Mouse (Mus musculus): ENCODE measurements at regions not wholly inside any gene's neighbourhood (a gene's known extent, or its start where the extent isn't known, plus 50 kb on each side); places are given as distances from the start of the nearest gene placed in this dataset.

DNA sequence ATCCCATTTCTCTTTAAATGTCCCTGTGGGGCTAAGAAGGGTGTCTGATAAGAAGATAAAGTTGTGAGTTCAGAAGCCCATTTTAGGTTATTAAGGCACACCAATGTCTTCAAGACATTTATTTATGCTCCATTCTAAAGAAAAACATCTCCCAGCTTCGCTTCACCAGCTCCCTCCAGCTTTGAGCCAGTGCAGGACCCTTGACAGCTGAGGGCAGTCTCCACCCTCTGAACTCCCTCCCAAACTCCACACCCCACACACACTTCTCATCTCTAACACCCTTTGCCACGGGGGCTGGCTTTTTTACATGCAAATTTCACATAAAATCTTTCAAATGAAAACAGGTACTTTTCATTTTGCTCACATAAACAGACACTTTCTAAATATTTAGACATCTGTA, 527.3 kb downstream of the Insc start:
- in situ Hi-C loops (cut with MboI; ENCODE audit: low sequenced_read_pairs) = no loop called here

DNA sequence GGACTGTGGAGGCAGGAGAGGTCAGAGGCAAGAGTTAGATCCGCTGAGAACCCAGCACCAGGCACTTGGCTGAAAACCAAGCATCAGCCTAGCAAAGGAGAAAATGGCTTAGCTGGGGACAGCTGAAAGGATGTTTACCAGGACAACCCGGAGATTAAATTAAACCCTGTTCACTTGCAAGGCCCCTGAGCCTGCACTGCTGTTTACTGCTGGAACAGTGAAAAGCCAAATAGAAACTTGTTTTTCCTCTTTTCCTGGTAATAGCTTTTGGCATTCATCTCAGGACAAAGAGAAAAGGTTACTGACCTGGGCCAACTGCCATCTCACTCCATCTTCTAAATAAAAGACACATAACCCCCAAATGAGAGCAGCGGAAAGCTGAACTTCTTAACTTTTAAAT, 531.3 kb downstream of the Insc start:
- in situ Hi-C loops (cut with MboI; ENCODE audit: low sequenced_read_pairs) = no loop called here

- in situ Hi-C loops (cut with MboI; ENCODE audit: low sequenced_read_pairs) = no loop called here
These were observed 547.4 kb downstream of the Insc start for GRCm38 (mm10) chr7:115290801-115291417.

GRCm38 (mm10) chr7:115294655-115295230, 551.2 kb downstream of the Insc start:
- in situ Hi-C loops (cut with MboI; ENCODE audit: low sequenced_read_pairs) = no loop called here

- in situ Hi-C loops (cut with MboI; ENCODE audit: low sequenced_read_pairs) = no loop called here
These were observed 556.7 kb downstream of the Insc start for GRCm38 (mm10) chr7:115300241-115300640.

- in situ Hi-C loops (cut with MboI; ENCODE audit: low sequenced_read_pairs) = no loop called here
These were observed 564.9 kb downstream of the Insc start for GRCm38 (mm10) chr7:115308377-115308776.

DNA sequence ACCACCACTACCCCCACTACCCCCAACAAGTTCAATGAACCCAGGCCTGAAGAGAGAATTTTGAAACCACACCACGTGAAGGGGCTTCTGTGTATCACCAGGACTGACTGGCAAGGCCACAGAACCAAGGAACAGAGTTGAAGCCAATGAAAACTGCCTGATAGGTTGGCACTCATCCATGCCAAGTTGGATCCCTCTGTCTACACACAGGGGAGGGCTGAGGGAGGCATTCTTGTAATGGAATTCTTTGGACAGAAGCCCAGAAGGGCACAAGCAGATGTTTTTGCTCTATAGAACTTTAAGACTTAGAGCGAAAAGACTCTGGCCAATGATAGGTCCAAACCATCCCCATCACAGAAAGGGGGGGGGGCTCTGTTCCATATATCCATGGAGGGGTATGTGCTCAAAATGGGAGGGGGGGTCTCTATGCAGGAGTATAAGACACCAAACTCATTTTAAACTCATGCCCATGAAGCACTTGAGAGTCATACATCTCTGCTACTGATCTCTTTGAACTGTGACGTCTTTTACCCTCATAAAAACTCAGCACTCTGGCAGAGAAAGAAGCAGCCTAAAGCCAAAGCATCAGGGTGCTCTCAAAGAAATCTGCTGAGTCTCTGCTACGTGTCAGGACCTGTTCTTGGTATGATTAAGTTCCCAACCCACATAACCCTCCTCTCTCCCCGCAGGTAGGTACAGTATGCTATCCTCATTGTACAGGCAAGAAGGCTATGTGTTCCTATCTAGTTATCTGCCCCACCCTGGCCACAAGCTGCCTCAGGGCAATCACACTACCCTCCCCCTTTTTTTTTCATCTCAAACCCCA, 567.1 kb downstream of the Insc start:
- in situ Hi-C loops (cut with MboI; ENCODE audit: low sequenced_read_pairs) = no loop called here

- in situ Hi-C loops (cut with MboI; ENCODE audit: low sequenced_read_pairs) = no loop called here
These were observed 576.0 kb downstream of the Insc start for GRCm38 (mm10) chr7:115319504-115319903.

- in situ Hi-C loops (cut with MboI; ENCODE audit: low sequenced_read_pairs) = no loop called here
These were observed 579.5 kb downstream of the Insc start for GRCm38 (mm10) chr7:115322989-115323388.

GRCm38 (mm10) chr7:115328300-115328699, 584.8 kb downstream of the Insc start:
- in situ Hi-C loops (cut with MboI; ENCODE audit: low sequenced_read_pairs) = no loop called here

- in situ Hi-C loops (cut with MboI; ENCODE audit: low sequenced_read_pairs) = no loop called here
These were observed 588.2 kb downstream of the Insc start for GRCm38 (mm10) chr7:115331698-115332097.

DNA sequence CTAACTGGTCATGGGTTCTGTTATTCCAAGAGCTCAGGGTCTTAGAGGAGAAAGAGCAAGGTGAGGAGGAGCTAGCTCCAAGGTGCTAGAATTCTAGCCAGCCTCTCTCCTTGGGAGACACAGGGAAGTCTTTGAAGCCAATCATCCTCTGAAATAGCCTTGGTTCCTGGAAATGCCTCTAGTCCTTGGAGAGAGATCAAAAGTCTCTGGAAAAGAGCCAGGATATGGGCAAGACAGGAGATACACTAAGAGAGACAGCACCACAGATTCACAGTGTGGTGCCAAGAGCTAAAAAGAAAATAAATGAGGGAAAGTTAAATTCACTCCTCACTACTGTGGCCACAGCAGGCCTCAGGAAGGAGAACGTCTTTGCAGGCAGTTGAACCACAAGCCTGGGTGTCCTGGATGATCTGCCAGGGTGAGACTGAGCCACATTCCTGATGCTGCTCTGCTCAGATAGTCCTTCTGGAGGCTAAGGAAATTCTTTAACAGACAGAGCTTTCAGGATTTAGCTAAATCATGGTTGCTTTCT, 589.6 kb downstream of the Insc start:
- in situ Hi-C loops (cut with MboI; ENCODE audit: low sequenced_read_pairs) = no loop called here

DNA sequence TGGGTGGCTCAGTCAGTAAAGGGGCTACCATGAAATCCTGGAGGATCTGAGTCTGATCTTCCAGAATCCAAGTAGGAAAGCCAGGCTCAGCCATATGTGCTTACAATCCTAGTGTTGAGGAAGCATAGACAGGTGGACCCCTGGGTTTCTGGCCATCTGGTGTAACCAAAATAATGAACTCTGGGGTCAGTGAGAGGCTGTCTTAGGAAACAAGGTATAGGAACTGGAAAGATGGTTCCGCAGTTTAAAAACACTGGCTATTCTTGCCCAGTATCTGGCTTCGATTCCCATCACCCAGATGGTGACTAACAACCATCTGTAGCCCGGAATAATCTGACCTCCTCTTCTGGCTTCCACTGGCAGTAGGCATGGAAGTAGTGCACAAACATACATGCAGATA, 591.6 kb downstream of the Insc start:
- in situ Hi-C loops (cut with MboI; ENCODE audit: low sequenced_read_pairs) = no loop called here

GRCm38 (mm10) chr7:115340155-115340554, 596.7 kb downstream of the Insc start:
- in situ Hi-C loops (cut with MboI; ENCODE audit: low sequenced_read_pairs) = no loop called here

DNA sequence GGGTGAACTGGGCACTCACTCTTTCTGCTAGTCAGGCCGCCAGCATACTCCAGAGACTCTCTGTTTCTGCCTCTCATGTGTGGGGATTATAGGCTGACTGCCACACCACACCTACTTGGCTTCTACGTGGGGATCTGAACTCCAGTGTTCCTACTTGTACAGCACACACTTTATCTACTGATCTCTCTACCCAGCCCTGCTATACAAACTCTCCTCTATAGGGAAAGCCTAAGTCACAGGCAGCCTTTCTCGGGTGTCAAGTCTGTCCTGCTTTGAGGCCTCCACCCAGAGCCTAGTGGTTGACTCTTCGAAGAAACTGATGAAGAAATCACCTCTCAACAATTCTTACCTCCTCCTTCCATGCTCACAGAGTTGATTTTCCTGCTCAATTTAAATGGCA, 597.5 kb downstream of the Insc start:
- in situ Hi-C loops (cut with MboI; ENCODE audit: low sequenced_read_pairs) = no loop called here

DNA sequence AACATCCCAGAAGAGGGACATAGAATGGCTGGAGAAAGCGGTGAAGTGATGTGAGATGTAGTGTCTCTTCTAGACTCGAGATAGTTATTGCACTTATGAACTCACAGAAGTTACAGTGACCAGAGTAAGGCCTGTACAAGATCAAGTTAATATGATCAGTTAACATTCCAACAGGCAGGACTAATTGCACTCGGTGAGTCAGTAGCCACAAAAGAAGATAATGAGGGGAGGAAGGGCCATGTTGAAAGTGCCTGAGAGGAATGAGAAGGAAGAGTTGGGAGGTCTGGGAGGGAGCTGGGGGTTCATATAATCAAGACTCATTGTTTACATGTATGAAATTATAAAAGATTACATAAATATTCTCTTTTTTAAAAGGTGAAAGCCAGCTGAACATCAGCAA, 602.3 kb downstream of the Insc start:
- in situ Hi-C loops (cut with MboI; ENCODE audit: low sequenced_read_pairs) = no loop called here

- in situ Hi-C loops (cut with MboI; ENCODE audit: low sequenced_read_pairs) = no loop called here
These were observed 615.2 kb downstream of the Insc start for GRCm38 (mm10) chr7:115358711-115359110.

- in situ Hi-C loops (cut with MboI; ENCODE audit: low sequenced_read_pairs) = no loop called here
These were observed 616.6 kb downstream of the Insc start for GRCm38 (mm10) chr7:115360142-115360541.

DNA sequence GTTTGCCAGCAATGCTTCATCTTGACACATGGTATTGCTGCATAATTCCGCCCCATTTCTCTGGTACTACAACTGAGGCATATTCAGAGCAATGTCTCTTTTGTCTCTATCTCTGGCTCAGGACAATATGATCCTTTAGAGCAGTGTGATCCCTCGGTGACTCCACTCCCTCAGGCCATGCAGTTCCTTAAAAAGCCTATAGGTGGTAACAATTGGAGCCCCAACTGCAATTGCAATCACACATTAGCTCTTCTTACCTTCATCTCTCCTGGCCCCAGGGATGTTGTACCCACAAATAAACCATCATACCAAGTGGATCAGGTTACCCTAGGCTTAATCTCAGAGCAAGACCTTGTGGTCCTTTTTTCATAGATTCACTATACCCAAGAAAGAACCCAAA, 618.6 kb downstream of the Insc start:
- in situ Hi-C loops (cut with MboI; ENCODE audit: low sequenced_read_pairs) = no loop called here

DNA sequence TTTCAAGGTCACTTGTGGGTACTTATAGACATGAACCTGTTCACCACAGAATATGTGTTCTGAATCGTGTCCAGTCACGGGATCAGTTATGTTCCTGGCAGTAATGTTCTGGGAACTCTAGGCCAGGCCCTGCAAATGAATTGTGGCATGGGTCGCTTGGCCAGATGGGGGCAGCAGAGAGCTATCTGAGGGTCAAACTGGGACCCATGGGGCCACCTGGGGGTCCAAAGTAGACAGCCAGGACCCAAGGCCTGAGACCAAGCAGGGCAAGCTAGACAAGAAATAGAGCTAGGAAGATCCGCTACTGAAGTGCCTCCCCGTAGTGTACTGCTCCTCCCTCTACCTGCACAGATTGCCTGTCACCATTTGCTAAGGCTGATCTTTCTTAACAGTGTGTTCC, 623.4 kb downstream of the Insc start:
- in situ Hi-C loops (cut with MboI; ENCODE audit: low sequenced_read_pairs) = no loop called here

- in situ Hi-C loops (cut with MboI; ENCODE audit: low sequenced_read_pairs) = no loop called here
These were observed 627.6 kb downstream of the Insc start for GRCm38 (mm10) chr7:115371143-115371542.

DNA sequence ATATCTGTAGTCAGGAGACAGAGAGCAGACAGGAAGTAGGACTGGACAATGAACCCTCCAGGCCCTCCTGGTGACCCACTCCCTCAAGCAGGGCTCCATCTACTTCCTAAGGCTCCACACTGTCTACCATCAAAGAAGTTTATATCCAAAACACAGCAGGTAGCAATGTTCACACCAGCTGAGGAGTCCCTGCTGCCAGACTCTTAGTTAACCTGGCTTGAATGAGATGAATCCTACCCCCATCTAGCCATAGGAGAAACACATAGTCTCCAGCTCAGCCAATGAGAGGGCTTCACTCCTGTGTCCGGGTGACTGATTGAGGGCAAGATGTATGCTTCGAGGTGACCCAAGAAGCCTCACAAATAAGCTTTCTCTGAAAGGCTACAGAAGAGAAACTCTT, 629.4 kb downstream of the Insc start:
- in situ Hi-C loops (cut with MboI; ENCODE audit: low sequenced_read_pairs) = no loop called here

All from CH12F3 (cell line).